Mouse (Mus musculus): ENCODE data around the gene Bglap3. TPM values are rescaled to one million over a fixed set of nuclear protein-coding genes. Genes with fewer than 3 reads are reported as not detected.
A peak's percentile ranks its signal among the peaks of the same experiment; 100 is the strongest.

The Bglap3 gene
- total RNA-seq, 2 experiments from 2014 or later: not detected

DNA sequence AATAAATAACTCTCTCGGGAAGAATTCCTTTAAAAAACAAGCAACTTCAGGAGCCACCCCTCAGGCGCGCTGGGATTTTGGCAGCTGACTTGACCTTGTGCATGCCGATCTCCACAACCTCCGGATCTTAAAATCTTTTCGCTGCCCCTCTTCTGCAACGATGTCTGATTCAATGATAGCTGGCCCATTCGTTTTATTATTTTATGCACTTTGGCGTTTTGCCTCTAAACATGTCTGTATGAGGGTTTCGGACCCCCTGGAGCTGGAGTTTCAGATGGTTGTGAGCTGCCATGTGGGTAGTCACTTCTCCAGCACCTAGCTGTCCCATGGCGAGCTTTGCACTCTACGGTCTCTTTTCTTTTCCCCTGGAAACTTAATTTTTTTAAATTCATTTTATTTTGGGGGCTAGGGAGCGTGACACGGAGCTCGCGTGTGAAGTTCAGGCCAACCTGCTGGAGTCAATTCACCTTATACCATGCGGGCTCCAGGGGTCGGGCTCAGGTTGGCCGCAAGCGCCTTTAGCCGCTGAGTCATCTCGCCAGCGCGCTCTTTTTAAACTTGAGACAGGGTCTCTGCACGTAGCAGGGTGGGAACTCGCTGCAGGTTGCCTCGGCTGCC lies 37.0 kb downstream of the Bglap3 start:
- no peak for DNase-seq

DNA sequence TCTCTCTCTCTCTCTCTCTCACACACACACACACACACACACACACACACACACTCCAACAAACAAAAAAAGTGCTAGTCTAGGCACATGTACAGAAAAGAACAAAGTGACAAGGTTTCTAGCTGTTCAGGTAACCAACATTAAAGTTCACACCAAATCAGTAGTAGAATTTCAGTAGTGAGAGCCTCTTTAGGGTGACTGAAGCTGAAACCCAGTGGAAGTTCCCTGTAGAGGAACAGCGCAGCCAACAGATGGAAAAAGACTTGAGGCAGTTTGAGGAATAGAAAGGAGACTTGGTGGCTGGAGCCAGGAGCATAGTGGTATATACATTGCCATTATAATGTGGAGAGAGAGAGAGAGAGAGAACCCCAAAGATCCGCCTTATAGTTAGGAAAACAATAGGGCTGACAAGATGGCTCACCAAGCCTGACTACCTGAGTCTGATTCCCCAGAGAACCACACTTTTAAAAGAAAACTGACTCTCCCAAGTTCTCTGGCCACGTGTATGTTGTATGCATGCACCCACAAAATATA lies 37.6 kb downstream of the Bglap3 start:
- DNase-seq: no peak

DNA sequence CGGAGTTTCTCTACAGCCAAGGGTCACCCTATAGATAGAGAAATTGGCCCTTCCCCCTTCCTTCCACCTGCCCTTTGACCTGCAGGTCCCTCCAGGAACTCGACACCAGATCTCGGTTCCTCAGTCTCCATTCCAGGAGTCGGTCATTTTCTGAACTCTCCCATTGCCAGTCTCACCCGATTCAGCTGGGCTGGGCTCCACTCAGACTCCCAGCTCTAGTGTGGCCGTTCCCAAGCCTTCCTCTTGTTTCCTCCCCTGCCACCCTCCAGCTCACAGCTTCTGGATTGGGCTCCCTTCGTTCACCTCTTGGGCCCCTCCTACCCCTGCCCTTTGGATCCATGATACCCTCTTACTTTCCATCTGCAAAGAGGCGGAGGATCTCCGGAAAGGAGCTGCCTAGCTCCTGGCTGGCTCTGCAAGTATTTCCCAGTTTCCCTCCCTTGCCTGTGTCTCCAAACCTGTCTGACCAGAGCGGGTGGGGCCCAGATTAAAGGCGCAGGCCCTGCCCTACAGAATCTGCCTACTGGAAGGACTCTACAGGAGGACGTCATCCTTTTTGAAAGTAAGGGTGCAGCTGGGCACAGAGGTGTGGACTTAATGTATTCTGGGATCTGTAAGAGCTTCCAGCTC lies 38.4 kb downstream of the Bglap3 start:
- DNase-seq: no peak

DNA sequence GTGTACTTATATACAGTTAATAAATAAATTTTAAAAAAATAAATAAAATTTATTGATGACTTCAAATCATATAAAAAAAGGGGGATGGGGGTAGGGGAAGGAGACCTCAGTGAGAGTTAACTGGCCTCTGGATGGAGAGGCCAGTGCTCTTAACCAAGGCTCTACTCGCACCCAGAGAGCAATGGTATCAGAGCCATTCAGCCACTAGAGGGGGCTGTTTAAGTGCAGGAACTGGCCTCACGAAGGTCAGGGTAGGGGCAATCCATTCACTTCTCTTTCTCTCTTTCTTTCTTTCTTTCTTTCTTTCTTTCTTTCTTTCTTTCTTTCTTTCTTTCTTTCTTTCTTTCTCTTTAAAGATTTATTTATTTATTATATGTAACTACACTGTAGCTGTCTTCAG lies 41.3 kb downstream of the Bglap3 start:
- peak; percentile 58 for DNase-seq

DNA sequence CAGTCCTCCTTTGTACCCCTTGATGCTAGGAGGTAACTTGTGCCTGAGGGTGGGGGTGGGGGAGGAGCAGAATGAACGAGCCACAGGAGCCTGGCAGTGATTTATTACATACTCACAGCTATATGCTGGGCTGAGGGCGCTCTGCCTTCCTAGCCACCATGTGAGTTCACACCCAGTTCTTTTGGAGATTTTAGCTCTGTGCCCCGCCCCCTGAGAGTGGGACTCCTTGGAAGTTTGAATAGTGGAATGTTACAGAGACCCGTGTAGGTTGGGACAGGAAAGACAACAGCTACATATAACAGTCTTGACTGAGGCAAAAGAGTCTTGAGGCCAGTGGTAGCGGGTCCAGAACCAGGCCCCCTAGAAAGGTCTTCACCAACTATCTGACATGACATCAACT lies 43.6 kb downstream of the Bglap3 start:
- no peak for DNase-seq

DNA sequence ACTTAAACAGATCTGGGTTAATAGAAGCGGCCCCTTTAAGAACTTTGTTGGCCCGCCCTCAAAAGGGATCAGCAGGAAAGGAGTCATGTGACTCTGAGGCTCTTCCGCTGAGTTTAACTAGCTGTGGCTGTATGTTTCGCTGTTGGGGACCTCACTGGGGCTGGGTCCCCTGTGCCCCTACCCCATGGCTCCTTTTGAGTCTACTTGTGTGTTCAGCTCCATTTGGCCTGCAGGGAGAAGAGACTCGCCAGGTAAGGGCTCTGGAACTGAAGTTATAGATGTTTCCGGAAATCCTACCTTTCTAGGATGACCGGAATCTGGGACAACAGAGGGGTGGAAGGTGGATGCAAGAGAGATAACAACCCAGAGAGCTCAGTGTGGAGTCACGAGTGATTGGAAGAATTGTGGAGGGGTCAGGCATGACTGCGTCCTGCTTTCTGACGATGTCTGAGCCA lies 47.6 kb downstream of the Bglap3 start, which contains the start of gene Glmp:
Gene Glmp, plus strand, starts transcription at position 73 of the 455 bp plus-strand sequence.
- DNase-seq: peak; percentile 61

Other genes with a start within 250 kb of the Bglap3 start
- 100 to 1,000 TPM; 115 to 120 TPM for gene Mef2d, start 230.4 kb downstream of the Bglap3 start, total RNA-seq (2021)
- not detected for gene Rhbg, start 118.0 kb downstream of the Bglap3 start, total RNA-seq (2021)
- gene Gm38392, start 85.5 kb downstream of the Bglap3 start, total RNA-seq (2021): not detected
- 1 to 10 TPM; 6.1 to 6.2 TPM for gene Tsacc, start 75.7 kb downstream of the Bglap3 start, total RNA-seq (2021)
- 100 to 1,000 TPM; 257 TPM for gene Cct3, start 75.6 kb downstream of the Bglap3 start, total RNA-seq (2021)
- 10 to 100 TPM; 74.8 to 84.6 TPM for gene Glmp, start 47.7 kb downstream of the Bglap3 start, total RNA-seq (2021)
- 1 to 10 TPM; 1.4 to 1.6 TPM for gene Tmem79, start 36.6 kb downstream of the Bglap3 start, total RNA-seq (2021)
- gene Smg5, start 36.5 kb downstream of the Bglap3 start, total RNA-seq (2021): 10 to 100 TPM; 53.2 to 61.3 TPM
- gene Paqr6, start 8.2 kb downstream of the Bglap3 start, total RNA-seq (2021): under 1 TPM; 0.47 to 0.86 TPM
- gene Bglap2, start 6.0 kb upstream of the Bglap3 start, total RNA-seq (2021): not detected
- not detected for gene Bglap, start 11.7 kb upstream of the Bglap3 start, total RNA-seq (2021)
- gene Pmf1, start 37.6 kb upstream of the Bglap3 start, total RNA-seq (2021): 10 to 100 TPM; 87.5 to 88.0 TPM
- gene Slc25a44, start 52.4 kb upstream of the Bglap3 start, total RNA-seq (2021): 10 to 100 TPM; 13.9 to 14.6 TPM
- gene Sema4a, start 88.4 kb upstream of the Bglap3 start, total RNA-seq (2021): 1 to 10 TPM; 1.5 to 1.7 TPM
- 100 to 1,000 TPM; 178 to 181 TPM for gene Lmna, start 137.2 kb upstream of the Bglap3 start, total RNA-seq (2021)
- gene Mex3a, start 159.7 kb upstream of the Bglap3 start, total RNA-seq (2021): 10 to 100 TPM; 11.7 TPM
- not detected for gene Rab25, start 175.6 kb upstream of the Bglap3 start, total RNA-seq (2021)
- 10 to 100 TPM; 81.9 to 89.1 TPM for gene Lamtor2, start 180.3 kb upstream of the Bglap3 start, total RNA-seq (2021)
- 10 to 100 TPM; 55.3 to 60.1 TPM for gene Ubqln4, start 181.0 kb upstream of the Bglap3 start, total RNA-seq (2021)
- 100 to 1,000 TPM; 145 to 152 TPM for gene Ssr2, start 203.1 kb upstream of the Bglap3 start, total RNA-seq (2021)
- gene Arhgef2, start 233.2 kb upstream of the Bglap3 start, total RNA-seq (2021): 100 to 1,000 TPM; 104 to 109 TPM